Mouse (Mus musculus): ENCODE data around the gene Sohlh2. TPM values are rescaled to one million over a fixed set of nuclear protein-coding genes. Genes with fewer than 3 reads are reported as not detected.
"Not testable (repeated sequence)": the region's sequence is repeated elsewhere in the genome, so short reads cannot be mapped to it uniquely, and the experiment has no call there.

Gene Sohlh2
- not detected for total RNA-seq (2021)
- polyA plus RNA-seq (2012; rRNA removed): not detected in 2 replicates
- long read RNA-seq: 0 reads

DNA sequence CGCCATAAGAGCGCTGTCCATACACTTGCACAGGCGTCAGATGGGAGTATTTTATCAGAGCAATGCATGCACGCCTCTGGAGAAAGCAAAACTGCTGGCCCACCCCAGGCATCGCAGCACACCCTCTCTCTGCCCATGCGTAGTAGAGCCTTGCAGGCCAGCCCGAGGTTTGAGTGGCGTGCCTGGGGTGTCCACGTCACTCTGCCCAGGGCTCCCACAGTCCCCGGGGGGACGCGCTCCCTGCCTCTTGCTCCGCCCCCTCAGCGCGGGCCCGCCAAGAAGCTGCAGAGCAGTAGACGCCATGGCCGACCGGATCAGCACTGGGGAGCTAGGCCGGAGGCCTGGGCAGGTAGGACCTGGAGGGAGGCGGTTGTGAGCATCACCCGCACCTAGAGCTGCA, at the start of gene Sohlh2:
TSS of gene Sohlh2 (plus strand) at position 263 of the 400 bp plus-strand sequence.
- DNase-seq: no peak

DNA sequence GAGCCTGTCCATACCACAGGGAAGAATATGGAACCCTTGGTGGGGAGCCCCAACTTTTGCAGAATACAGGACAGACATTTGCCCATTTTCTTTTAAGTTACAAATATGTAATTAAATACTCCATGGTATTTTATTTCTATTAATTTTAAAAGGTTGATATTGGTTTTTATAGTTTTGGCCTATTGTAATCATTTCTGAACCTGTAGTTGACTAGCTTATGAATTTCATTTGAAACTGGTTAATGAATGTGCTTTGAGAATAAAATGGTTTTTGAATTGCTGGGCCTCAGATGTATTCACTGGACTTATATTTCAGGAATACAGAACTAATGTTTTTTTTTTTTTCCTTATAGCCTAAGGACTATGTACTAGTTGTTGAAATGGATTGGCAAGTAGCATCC, 44.8 kb upstream of the Sohlh2 start, which contains the start of gene Ccdc169:
TSS of gene Ccdc169 (plus strand) at position 301 of the 400 bp plus-strand sequence.
- no peak for DNase-seq

DNA sequence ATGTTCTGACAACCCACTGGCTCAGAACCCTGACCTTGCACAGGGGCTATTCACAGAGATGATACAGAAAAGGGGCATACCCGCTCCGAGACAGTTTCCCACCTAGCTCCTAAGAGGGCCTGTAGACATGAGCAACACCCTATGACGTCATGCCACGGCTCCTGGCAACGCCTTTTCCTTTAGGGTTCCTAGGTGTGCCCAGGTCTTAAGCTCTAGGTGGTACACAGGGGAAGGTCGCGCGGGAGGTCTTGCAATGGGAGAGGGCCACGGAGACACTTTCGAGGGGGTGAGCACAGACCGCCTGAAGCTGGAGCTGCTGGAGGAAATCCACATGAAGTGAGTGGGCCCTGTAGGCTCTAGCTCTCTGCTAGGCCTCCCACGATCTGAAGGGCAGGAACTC, 42.0 kb upstream of the Sohlh2 start:
- DNase-seq: no peak

DNA sequence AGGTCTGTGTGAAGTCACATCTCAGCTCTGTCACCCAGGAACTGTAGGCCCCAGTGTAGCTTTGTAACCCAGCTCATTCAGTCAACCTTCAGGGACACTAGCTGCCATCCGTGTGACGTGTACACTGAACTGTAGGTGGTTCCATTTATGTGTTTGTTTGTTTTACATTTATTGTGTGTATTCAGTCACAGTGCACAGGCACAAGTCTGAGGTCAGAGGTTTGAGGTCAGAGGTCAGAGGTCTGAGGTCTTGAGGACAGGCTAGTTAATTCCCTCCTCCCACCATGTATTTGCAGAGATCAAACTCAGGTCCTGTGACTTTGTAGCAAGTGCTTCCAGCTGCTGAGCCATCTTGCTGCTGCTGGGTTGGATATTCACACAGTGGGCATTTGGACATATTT, 40.4 kb upstream of the Sohlh2 start:
- DNase-seq: no peak

DNA sequence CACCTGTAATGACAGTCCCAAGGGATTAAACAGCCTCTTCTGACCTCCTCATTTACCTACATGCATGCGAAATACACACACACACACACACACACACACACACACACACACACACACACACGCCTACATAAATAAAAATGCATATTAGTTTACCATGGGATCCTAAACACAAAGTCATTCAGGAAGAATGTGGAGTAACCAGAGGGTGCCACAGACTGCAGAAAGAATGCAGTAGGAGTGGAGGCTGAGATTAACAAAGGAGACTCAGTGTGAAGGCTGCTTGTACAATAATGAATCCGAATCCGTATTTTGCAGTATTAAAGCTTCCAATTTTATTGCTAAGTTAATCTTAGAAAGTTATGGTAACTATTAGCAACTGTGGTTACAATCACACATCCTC, 36.9 kb upstream of the Sohlh2 start:
- DNase-seq: no peak

DNA sequence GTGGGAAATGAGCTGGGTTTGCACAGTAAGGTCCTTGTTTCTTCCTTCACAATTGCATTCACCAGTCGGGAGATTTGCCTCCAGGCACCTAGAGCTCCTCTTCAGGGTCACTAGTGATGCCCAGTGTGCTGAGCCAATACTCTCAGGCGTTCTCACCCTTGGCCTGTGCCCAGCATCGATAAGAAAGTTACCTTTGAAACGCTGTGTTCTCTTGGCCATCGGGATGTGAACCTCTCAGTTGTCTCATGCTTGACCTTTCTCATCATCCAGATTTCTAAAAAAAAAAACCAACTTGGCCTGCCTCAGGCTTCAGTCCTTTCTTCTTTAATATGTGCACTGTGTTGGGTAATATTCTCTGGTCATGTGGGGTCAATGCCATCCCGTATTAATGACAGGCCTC, 35.4 kb upstream of the Sohlh2 start:
- peak; percentile 23 for DNase-seq

DNA sequence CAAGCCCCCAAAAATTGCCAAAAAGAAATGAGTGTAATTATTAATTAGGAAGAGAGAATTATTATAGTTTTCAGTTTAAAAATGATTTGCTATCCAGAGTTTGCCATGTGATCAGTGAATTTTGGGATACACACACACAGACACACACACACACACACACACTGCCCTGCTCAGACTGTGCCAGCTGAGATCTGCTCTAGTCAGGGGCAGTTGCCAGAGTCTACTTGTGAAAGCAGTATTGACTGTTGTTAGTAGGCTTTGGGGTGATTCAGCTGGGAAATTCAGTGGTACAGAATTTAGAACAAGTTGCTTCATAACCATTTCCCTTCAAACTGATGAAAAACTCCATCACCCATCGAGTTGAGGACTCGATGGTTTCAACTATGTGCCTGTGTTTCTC, 34.7 kb upstream of the Sohlh2 start:
- DNase-seq: no peak

DNA sequence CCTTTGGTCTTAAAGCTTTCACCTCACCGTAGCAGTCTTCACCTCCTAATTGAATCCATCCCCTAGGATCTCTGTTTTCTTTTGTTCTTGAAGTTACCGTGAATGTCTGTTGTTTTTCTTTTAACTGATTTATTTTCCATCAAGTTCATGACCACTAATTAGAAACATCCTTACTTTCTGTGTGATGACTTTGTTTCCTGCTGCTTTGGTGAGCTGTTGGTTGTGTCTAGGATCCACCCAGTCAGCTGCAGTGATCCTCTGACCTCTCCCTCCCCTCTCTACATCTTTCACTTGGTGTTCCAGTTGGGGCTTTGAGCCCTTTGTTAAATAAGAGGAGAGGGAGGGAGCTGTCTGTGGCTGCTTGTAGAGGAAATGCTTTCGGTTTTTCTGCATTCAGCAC, 33.7 kb upstream of the Sohlh2 start:
- no peak for DNase-seq

DNA sequence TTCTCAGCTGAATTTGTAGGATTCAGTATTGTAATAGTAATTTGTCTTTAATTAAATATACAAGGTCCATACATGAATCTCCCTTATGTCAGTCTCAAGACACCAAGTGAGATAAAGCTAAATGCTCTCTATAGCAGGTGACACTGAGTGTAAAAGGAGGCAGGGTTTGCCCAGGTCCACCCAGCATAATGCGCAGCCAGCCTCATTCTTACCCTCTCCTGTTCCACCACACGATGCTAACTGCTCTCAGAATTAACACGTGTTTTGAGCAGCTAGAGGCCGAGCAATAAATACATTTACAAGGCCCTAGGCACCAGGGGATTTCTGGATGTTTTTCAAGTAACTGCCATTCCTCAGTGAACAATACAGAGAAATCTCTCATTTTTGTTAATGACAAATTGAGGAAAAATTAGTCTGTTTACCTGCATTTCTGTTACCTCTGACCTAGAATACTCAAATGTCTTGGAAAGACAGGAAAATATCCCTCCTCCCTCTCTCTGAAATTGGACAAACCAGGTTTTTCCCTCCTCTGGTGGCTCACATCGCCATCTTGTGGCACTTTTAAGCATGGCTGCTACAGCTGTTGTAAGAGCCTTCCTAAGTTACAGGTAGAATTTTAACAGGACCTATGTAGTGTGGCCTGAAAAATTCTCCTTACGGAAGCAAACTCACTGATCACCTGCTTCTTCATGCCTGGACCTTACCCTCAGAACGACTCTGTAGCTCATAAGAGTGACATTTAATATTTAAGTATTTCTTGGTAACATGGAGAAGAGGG, 30.0 kb upstream of the Sohlh2 start:
- peak; percentile 48 for DNase-seq

DNA sequence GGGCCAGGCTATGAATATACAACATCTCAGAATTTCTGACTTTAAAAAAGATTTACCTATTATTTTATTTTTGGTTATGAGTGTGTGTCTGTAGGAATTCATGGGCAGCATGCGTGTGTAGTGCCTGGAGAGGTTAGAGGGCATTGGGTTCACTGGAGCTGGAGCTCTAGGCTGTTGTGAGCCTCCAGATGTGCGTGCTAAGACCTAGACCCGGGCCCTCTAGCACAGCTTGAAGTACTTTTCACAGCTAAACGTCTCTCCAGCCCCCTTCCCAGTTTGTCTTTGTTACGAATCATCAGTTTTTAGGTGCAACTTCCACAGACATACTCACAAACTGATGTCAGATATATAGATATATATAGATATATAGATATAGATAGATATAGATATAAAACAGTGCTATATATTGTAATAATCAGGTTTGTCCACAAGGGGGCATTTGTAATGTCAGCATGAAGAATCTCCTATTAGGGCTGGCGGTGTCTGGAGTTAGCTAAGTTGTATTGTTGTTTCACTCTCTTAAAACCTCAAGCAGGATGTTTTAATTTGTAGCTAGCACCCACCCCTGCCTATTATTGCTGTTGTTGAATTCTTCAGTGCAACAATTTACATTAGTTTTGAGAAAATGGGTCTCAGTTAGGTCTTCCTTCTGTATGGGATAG, 29.0 kb upstream of the Sohlh2 start:
- no peak for DNase-seq

DNA sequence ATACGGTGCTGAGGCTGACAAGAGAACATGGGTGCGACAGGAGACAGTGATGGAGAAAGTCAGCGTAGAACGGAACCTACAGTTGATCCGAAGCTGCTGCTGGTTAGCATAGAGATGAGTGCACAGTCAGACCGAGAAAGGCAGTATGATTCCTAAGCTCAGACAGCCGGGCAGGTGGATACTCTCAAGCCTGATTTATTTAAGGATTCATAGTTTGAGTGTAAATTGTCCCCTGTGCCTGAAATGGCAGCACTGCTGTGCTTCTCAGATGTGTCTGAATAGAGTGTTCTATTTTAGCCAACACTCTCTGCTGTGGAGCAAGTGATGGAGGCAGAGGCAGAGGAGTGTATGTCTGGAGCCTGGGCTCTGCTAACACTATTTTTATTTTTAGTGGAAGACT, 27.7 kb upstream of the Sohlh2 start:
- no peak for DNase-seq

DNA sequence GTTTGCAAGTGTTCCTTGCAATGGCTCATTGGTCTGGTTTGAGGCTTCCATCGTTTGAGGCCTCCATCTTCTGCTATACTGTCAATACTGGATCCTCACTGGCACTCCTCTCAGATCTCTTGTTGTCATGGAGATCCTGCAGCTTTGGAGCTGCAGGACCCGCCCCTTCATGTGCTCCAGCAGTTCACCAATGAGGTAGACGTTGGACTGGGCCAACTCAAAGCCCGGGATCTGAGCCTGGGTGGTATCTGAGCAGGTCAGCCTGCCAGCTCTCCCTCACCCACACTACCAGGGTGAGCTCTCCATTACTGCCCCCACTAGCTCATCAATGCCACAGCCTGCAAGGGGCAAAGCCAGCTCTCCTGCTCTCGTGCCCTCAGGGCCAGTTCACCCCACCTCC, 24.4 kb upstream of the Sohlh2 start:
- no peak for DNase-seq

DNA sequence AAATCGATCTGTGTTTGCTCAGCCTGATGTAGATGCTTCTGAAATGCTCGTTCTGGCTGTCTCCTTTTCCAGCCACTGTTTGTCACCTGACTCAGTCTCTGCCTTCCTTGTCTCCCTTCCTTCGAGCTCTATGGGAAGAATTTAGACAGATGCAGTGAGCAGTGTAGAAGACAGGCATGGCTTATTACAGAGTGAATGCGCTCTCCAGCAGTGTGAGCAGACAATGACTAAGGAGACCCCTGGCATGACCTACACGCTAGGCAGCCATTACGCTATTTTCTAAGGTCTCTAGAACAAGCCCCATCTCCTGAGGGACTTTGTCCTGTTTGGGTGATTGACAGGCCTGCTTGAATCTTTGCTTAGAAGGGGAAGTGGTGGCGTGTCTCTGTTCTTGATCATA, 20.7 kb upstream of the Sohlh2 start:
- DNase-seq: no peak

DNA sequence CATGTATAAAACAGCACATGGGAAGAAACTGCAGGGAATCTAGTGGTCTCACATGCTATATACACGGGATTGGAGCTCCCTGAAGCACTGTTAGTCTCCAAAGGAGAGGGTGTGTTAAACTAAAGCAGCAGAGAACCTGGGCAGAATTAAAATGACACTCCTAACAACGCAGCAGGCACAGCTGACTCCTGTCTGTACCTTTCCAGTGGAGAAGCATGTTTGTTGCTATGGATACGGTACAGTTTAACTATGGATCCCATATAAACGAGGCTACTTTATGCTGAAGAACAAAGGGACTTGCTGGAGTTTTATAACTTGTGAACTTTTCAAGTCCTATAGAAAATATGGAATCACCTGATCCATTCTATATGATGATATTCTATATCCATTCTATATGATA, 18.3 kb upstream of the Sohlh2 start:
- DNase-seq: no peak

DNA sequence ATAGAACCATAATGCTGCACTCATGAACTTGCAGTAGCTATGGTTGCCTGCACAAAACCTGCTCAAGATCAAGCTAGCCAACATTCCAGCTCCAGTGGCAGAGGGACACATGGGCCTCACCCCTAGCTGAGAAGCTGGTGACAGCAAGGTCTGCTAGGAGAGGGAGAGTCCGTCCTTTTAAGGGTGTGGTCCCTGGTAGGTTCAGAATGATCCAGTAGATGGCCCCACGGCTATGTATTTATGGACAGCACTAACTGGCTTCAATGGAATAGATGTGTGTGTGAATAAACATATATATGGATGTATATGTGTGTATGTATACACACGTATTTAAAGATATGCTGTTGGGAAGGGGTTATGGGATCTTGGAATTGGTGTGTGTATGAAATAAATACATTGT, 9.3 kb upstream of the Sohlh2 start:
- no peak for DNase-seq

DNA sequence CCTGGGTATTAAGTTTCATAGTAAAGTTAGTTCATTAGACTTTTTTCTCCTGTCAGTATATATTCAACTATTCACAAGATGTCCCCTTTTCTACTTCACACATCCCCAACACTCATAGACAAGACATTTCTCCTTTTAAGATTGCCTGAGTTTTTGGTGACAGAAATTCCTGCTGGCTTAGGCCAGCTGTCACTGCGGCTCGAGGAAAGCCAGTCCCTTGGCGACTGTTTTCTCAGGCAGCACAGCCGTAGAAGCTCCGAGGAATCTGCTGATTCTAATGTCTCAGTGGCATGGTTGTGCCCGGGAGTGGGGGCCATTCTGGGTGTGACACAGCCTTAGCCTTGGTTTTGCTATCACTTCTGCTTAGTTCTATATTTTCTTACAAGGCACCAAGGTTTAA, 4.6 kb upstream of the Sohlh2 start:
- DNase-seq: no peak

DNA sequence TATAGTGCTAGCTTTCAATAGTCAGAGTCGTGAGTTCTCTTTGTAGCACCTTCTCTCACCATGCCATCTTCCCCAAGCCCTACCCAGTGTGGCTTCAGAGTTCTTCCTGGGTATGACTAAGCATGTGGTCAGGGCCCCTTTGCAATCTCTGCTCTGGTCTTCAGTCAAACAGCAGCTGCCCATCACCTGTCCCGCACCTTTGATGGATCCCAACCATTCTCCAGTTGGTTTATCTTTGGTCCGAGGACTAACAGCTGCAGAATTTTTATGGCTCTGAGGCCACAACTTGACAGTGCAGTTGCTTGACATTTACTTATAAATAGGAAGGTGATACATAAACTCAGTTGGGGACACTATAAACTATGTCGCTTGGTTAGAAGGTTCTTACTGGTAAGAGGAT, 9.8 kb downstream of the Sohlh2 start:
- no peak for DNase-seq

DNA sequence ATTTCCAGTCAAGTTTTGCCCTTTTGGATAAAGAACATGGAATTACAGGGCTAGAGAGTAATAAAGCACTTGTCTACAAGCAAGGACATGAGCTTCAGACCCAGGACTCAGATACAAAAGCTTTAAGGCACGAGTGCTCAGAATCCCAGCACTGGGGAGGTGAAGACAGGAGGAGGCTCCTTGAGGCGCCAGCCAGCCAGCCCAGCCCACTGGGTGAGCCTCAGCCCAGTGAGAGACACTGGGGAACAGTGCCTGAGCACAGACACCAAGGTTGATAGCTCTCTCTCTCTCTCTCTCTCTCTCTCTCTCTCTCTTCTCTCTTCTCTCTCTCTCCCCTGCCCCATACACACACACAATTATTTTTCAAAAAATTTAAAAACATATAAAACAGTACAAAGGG, 11.5 kb downstream of the Sohlh2 start:
- no peak for DNase-seq

DNA sequence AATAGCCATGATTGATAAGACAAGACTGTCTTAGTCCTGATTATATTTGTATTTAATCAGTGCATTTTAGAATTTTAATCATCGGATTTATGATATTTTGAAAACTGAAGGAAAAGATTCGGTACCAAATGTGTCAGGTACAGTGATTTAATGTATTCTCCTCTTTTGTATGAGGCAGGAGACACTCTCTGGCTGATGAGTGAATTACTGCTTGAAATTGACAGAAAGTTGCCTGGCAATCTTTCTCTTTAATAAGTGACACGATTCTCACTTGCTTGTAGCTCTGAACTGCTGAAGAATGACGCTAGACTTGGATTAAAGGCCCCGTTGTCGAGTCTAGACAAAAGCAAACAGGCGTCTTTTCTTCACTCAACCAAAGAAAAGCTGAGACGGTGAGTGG, 13.0 kb downstream of the Sohlh2 start:
- no peak for DNase-seq

DNA sequence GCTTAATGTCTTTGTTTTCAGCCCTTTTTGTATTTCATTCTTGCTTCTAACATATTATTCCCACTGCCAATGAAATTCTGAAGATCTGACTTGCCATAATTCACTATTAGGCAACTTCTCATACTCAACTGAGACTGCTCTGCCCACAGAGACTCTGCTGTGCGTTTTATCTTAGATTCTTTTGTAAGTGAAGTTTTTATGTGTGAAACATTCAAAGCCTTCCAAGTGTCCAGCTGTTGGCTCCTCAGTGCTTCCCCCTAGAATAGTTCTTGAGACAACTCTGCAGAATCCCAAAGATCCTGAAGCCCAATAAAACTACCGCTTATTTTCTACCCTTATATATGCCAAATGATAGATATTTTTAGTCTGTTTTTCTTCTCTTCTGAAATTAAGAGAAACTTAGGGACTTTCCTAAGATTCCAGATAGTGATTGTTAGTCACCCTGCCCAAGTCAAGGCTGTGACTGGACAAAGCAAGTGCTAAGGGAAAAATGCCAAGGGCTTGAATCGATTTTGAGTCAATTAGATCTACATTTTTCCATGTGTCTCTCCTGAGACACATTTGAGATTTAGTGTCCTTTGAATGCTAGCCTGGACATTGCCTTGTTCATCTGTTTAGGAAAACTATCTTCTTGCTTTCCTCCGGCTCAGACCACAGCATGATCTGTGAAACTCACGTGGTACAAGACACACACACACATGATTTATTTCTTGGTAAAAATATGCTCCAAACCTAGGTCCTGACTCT, 13.9 kb downstream of the Sohlh2 start:
- DNase-seq: peak; percentile 26

DNA sequence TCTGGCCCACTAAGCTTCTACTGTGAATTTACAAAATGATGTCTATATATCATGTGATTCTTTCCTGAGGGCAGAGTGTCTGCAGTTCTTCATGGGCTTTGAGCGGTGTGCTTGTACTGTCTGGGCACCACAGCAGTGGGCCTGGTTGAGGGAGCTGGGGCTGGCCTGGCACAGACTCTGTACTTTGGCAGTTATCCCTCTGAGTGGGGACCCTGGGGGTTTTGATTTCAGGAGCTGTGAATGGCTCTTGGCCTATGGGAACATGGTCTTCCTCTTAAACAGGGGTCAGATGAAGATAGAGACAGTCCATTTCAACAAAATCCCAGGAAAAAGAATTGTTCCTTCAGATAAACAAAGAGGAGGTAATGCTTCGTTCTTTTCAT, 14.5 kb downstream of the Sohlh2 start:
- DNase-seq: no peak

DNA sequence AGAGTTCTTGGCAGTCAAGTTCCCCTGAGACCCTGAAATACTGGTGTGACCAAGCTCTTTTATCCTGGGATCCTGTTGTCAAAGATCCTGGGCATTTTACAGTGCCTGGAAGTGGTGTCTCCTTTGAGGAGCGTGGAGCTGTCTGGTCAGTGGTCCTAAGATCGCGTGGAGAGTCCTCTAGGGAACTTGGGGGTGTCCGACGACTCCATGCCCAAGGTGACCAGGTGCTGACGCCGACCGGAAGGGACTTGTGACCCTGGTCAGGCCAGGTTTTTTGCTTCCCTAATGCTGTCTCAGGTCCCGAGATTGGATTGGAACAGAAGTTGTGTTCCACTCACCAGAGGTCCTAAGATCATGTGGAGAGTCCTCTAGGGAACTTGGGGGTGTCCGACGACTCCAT, 21.8 kb downstream of the Sohlh2 start:
- not testable (repeated sequence) for DNase-seq

DNA sequence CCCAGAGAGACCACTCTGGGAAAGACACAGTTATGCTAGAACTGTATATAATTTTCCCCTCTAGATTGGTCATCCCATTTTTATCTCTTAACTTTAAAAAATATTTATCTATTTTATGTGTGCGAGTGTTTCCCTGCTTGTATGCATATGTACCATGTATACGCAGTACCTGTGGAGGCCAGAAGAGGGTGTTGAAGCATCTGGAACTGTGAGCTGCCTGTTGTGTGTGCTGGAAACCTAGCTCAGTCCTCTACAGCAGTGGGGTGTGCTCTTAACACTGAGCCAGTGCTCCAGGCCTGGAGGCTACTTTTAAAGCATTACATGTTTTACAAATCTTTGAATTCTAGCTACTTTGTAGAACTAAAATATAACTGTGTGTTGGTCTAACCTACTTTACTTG, 24.6 kb downstream of the Sohlh2 start:
- no peak for DNase-seq
